Mouse (Mus musculus) embryonic fibroblast, embryonic 13.5 days (primary cell): ENCODE measurements around the gene Dctn1.

Experiments
- CTCF ChIP-seq: IDR thresholded peaks from 2 replicates; pipeline ENCODE4 v1.5.1; 2011; ENCODE audit warnings: mild to moderate bottlenecking, control low read depth, low read length, moderate library complexity, borderline replicate concordance; ENCODE audit not compliant: insufficient read depth
- POLR2A ChIP-seq: IDR thresholded peaks from 2 replicates; pipeline ENCODE4 v1.6.1; 2011; ENCODE audit warnings: low read depth, mild to moderate bottlenecking, control low read depth, low read length, moderate library complexity

DNA sequence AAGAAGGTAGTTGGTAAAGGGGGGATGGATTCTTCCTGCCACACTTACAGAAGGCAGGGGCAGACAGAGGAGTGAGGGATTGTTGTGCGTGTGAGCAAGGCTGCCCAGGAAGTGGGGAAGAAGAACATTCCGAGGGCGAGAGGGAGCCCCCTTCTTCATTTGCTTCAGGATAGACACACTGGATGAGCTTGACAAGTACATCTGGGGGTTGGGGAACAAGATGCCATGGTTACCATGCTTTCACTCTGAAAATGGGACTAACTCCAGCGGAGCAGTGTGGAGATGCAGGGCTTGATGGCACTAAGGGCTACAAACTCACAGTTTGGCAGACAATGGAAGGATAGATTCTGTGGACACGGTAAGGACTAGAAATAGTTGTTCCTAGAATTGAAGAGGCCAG, 5.3 kb downstream of the Dctn1 start:
- TF ChIP-seq CTCF, result no peak
- no peak for TF ChIP-seq POLR2A
